Mouse (Mus musculus): ENCODE data around the gene Rad9a.
A peak's percentile ranks its signal among the peaks of the same experiment; 100 is the strongest.

Gene Rad9a

DNA sequence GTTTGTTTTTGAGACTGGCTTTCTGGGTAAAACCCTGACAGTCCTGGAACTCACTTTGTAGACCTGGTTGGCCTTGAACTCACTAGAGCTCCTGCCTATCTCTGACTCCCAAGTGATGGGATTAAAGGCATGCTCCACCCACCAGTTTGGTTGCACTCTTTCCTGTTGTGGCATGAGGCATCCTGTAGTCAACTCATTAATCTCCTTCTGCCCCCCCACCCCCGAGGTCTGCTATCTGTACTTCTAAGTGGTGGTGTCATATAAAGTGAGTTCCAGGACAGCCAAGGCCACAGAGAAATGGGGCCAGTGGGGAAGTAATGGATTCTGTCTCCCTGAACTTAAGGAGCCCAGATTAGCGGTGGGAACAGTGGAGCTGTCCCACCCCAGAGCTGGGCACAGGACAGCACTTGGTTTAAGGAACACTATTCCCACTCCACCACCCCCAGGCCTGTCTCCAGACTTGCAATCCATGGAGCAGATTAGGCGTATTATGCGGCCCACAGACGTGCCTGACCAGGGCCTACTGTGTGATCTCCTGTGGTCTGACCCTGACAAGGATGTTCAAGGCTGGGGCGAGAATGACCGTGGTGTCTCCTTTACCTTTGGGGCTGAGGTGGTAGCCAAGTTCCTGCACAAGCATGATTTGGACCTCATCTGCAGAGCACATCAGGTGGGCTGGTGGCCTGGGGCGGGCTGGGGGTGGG lies 7.3 kb downstream of the Rad9a start:
- no peak for DNase-seq (ENCODE audit: extremely low read depth, insufficient read length, low spot score)

GRCm38 (mm10) chr19:4193129-4193528 lies 8.3 kb downstream of the Rad9a start:
- no peak for DNase-seq (ENCODE audit: extremely low read depth, insufficient read length, low spot score)

- DNase-seq (ENCODE audit: extremely low read depth, insufficient read length, low spot score): no peak
Measured at GRCm38 (mm10) chr19:4192251-4192985, 9.0 kb downstream of the Rad9a start.

DNA sequence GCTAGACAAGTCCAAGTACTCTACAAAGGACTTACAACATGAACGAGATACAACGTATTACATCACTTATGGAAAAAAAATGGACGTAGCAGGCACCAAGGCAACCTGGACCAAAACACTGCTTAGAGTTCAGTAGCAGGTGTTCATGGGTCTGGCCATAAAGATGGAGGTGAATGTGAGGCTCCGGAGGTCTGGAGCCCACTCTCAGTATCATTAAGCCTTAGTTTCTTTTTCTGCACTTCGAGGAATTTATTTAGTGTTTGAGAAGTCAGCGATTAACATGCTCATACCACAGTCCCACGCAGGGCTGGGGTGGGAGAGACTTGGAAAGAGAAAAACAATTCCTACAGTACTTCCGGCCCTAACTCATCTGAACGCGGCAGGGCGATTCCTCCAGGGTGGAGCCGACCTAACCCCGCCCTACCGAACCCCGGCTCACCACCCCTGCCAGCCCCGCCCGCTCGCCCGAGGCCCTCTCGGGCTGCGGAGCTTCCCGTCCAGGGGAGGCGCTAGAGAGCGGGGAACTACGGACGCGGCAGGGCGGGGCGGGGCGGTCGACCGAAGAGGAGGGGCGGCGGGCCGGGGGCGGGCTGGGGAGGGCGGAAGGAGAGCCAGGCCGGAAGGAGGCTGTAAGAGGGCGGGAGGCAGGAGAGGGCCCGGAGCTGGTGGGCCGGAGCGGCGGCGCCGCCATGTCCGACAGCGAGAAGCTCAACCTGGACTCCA lies 9.8 kb downstream of the Rad9a start, which contains the start of gene Ppp1ca:
Gene Ppp1ca, plus strand, starts transcription at position 538 of the 723 bp plus-strand sequence.
- peak; percentile 89 for DNase-seq (ENCODE audit: extremely low read depth, insufficient read length, low spot score)

DNA sequence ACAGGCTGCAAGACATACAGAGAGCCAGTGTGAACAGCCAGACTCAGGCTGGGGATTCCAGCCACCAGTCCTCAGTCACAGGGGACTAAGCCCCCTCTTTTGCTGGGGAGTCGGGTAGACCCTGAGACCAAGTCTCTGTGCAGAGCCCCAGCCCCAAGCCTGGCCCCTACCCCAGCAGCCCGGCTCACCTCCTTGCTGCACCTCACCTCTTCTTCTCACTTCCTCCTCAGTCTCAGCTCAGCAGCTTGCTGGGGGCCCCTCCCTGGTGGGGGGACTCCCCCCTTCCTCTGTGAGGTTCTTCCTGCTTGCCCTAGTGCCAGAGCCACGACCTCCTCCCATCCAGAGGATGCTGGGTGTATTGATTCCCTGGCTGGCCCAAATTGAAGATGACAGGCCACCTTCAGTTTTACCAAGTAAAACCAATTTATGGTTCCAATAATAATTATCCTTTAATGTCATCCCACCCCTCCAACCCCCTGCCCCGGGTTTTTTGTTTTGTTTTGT lies 10.6 kb downstream of the Rad9a start, which contains the start of gene Tbc1d10c:
Gene Tbc1d10c, minus strand, starts transcription at position 454 of the 504 bp plus-strand sequence.
- no peak for DNase-seq (ENCODE audit: extremely low read depth, insufficient read length, low spot score)

- DNase-seq (ENCODE audit: extremely low read depth, insufficient read length, low spot score): no peak
Measured at GRCm38 (mm10) chr19:4189051-4189620, 12.3 kb downstream of the Rad9a start.

DNA sequence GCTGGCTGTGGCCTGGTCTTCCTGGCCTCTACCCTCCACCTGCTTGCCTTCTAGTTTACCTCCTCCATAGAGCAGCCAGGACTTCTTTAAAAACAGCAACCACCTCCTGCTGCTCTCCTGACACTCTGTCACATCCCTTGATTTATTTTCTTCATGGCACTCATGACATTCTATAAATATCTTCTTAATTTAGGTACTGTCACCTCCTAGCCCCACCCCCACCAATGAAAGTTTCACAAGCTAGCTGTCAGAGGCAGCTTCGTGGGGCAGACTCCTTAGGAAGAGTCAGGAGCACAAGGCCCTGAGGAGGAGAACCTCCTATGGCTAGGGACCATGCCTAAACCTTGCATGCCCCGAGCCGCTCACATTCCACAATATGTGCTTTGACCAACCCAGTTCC lies 14.2 kb downstream of the Rad9a start:
- no peak for DNase-seq (ENCODE audit: extremely low read depth, insufficient read length, low spot score)

GRCm38 (mm10) chr19:4184976-4185975 lies 16.2 kb downstream of the Rad9a start:
- no peak for DNase-seq (ENCODE audit: extremely low read depth, insufficient read length, low spot score)

DNA sequence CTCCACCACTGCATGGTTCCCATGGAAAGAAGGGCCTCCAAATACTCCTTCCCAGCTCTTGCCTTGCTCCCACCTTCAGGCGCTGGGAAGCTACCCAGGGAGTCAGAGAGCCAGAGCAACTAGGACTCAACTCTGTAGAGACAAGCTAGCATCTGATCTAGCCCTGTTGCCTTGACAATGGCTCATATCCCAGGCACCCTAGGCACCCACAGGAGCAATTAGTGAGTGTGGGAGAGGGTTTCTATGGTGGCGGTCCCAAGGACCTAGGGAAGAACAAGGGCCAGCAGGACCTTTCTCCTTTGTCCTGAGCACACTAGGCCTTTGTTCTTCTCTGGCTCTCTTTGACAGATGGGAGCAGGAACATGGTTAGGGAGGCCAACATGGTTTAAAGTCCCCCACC lies 17.8 kb downstream of the Rad9a start:
- DNase-seq (ENCODE audit: extremely low read depth, insufficient read length, low spot score): no peak

GRCm38 (mm10) chr19:4181892-4182291 lies 19.6 kb downstream of the Rad9a start:
- DNase-seq (ENCODE audit: extremely low read depth, insufficient read length, low spot score): no peak

GRCm38 (mm10) chr19:4180411-4180810 lies 21.1 kb downstream of the Rad9a start:
- DNase-seq (ENCODE audit: extremely low read depth, insufficient read length, low spot score): no peak

GRCm38 (mm10) chr19:4175368-4175947 lies 26.0 kb downstream of the Rad9a start, which contains the start of gene Carns1:
Carns1 (minus strand) TSS chr19:4175479.
- peak; percentile 80 for DNase-seq (ENCODE audit: extremely low read depth, insufficient read length, low spot score)

- no peak for DNase-seq (ENCODE audit: extremely low read depth, insufficient read length, low spot score)
Measured at GRCm38 (mm10) chr19:4172925-4173324, 28.5 kb downstream of the Rad9a start.

DNA sequence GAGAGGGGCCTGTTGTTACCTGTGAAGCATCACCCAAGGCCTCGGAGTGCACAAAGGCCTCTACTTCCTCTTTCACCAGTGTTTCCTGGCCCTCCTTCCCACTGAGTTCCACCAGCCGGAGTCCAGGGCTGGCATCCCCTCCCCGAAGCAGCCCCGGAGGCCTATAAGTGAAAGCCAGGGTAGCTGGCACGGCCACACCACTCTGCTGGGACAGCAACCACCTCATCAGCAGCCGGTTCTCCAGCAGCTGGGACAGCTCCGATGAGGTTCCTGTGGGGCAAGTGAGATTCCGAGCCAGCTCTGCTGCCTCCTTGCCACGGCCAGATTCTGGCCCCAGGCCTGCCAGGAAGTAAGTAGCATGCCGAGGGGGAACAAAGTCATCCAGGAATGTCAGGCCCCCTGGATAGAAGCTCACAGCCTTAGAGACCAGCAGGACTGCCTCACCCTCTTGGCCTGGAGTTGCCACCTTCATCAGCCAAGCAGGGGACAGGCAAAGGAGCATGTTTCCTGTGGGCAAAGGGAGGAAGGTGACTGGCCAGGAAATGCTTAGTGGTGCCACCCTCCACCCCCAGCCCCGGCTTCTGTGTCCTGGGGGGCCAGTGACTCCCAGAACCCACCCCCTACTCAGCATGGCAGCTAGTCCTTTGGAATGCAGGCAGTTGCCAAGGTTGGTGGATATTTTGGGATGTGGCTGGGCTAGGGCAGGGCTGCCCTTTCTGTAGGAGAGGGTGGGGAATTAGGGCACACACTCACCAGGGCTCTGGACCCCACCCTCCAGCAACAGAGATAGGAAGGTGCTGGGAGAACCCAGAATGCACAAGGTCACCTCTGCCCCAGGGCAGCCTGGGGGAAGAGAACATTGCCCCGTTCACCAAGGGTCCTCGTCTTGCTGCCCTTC lies 29.8 kb downstream of the Rad9a start:
- DNase-seq (ENCODE audit: extremely low read depth, insufficient read length, low spot score): peak; percentile 73

GRCm38 (mm10) chr19:4170723-4171392 lies 30.6 kb downstream of the Rad9a start:
- DNase-seq (ENCODE audit: extremely low read depth, insufficient read length, low spot score): no peak

GRCm38 (mm10) chr19:4169810-4170209 lies 31.7 kb downstream of the Rad9a start:
- DNase-seq (ENCODE audit: extremely low read depth, insufficient read length, low spot score): no peak

DNA sequence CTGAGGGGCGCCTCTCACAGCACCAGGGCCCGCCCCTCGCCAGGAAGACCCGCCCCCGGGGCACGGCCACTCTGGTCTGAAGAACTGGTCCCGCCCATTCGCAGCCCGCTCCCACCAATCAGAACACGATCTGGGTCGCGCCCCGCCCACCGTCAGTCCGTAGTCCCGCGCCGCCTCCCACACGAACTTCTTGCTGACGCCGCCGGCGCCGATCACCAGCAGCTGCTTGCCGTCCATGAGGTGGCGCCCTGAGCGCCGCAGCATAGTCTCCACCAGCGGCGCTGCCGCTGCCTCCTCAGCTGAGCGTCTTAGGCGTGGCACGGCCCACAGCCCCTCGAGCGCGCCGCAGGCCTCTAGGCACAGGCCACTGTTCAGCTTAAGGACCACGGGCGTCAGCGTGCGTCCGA lies 32.1 kb downstream of the Rad9a start:
- peak; percentile 99 for DNase-seq (ENCODE audit: extremely low read depth, insufficient read length, low spot score)

Measured in 3134 (cell line).